Mouse (Mus musculus) ovary, adult 18-20 months (tissue): ENCODE data around the gene Tet3.

Experiments used
- DNase-seq: peaks from one replicate; pipeline ENCODE4 v3.0.0; 2022; ENCODE audit warnings: low spot score, mixed read lengths

The Tet3 gene

GRCm38 (mm10) chr6:83478217-83478616 is 19.3 kb upstream of the Tet3 start:
- DNase-seq, result no peak

- DNase-seq, result no peak
Measured at GRCm38 (mm10) chr6:83475431-83475830, 16.5 kb upstream of the Tet3 start.

GRCm38 (mm10) chr6:83473240-83473639 is 14.4 kb upstream of the Tet3 start:
- DNase-seq, result no peak

GRCm38 (mm10) chr6:83471739-83472138 is 12.9 kb upstream of the Tet3 start:
- no peak for DNase-seq

- no peak for DNase-seq
Measured at GRCm38 (mm10) chr6:83464011-83464410, 5.1 kb upstream of the Tet3 start.

- no peak for DNase-seq
Measured at GRCm38 (mm10) chr6:83456984-83457810, 1.7 kb downstream of the Tet3 start.

- peak; percentile 69 for DNase-seq
Measured at GRCm38 (mm10) chr6:83456131-83456983, 2.5 kb downstream of the Tet3 start.

- no peak for DNase-seq
Measured at GRCm38 (mm10) chr6:83455328-83456130, 3.4 kb downstream of the Tet3 start.

- no peak for DNase-seq
Measured at GRCm38 (mm10) chr6:83453706-83454105, 5.2 kb downstream of the Tet3 start.

- DNase-seq, result no peak
Measured at GRCm38 (mm10) chr6:83450451-83451303, 8.2 kb downstream of the Tet3 start.

GRCm38 (mm10) chr6:83449440-83449839 is 9.4 kb downstream of the Tet3 start:
- DNase-seq, result no peak

GRCm38 (mm10) chr6:83448911-83449310 is 10.0 kb downstream of the Tet3 start:
- no peak for DNase-seq

- DNase-seq, result no peak
Measured at GRCm38 (mm10) chr6:83447031-83447430, 11.9 kb downstream of the Tet3 start.

- no peak for DNase-seq
Measured at GRCm38 (mm10) chr6:83445796-83446195, 13.1 kb downstream of the Tet3 start.

- DNase-seq, result peak; percentile 87
Measured at GRCm38 (mm10) chr6:83443441-83444340, 15.2 kb downstream of the Tet3 start.

GRCm38 (mm10) chr6:83442639-83443038 is 16.2 kb downstream of the Tet3 start:
- DNase-seq, result no peak

- peak; percentile 89 for DNase-seq
Measured at GRCm38 (mm10) chr6:83441259-83442061, 17.4 kb downstream of the Tet3 start.

GRCm38 (mm10) chr6:83440510-83441258 is 18.2 kb downstream of the Tet3 start:
- DNase-seq, result no peak

- no peak for DNase-seq
Measured at GRCm38 (mm10) chr6:83440197-83440509, 18.7 kb downstream of the Tet3 start.
